Mouse (Mus musculus) lung, adult 2 months (tissue): Measurements from ENCODE around the gene Rnf220.

Source experiments
- CTCF ChIP-seq: fragments of 200-500 bp; IDR thresholded peaks from 2 replicates; pipeline ENCODE4 v1.5.1; 2011; ENCODE audit warnings: mild to moderate bottlenecking, low read length, control low read depth; ENCODE audit not compliant: insufficient read depth
- POLR2A ChIP-seq: fragments of 200-500 bp; IDR thresholded peaks from 2 replicates; pipeline ENCODE4 v1.6.1; 2011; ENCODE audit warnings: low read depth, mild to moderate bottlenecking, control low read depth, low read length, borderline replicate concordance; ENCODE audit errors: extremely low read depth

DNA sequence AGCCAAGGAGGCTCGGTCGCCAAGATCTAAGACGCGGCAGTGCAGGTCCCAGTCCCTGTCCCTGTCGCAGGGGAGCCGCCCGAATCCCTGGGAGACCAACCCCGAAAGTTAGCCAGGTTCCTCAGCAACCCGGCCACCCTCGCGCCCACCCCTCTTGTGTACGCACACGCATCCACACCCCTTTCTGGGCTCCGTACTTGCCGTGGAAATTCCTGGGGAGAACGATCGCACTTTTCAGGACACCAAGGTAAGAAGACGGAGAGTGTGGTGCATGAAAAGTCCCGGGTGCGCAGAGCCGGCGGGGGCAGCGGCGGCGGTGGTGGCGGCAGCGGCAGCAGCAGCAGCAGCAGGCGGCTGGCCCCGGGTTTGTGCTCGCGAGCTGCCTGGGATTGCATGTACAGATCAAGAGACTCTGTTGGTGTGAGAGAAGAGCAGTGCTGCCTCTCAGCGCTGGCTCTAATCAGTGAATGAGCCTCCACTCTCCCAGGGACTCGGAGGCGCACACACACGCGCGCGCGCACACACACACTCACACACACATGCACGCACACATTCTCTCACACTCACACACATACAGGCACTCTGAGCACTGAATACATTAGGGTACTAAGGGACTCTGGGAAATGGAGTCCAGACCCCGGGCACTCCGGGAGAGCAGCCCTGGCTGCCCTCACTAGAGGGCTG is at the start of gene Rnf220:
- TF ChIP-seq CTCF (no peak), POLR2A (no peak)
